Mouse (Mus musculus): Measurements from ENCODE around the gene Hoxd3.

GRCm38 (mm10) chr2:74726551-74726950, 14.8 kb downstream of the Hoxd3 start, which contains the start of gene Gm28230:
- TF ChIP-seq GATA1 (IDR thresholded peaks at IDR 0.05; ENCODE audit: low read length) (no peak), TAL1 (IDR thresholded peaks at IDR 0.05; ENCODE audit: low read length) (no peak)

Measured in erythroblast, embryonic 14.5 days (primary cell).